Mouse (Mus musculus) heart, postnatal 4 days (tissue): ENCODE measurements at regions not wholly inside any gene's neighbourhood (a gene's known extent, or its start where the extent isn't known, plus 50 kb on each side); places are given as distances from the start of the nearest gene placed in this dataset.

Experiments used
- DNase-seq: peaks from one replicate; pipeline ENCODE4 v3.0.0; 2021

- DNase-seq: no peak
Measured at GRCm38 (mm10) chr12:65594075-65594474, 368.8 kb downstream of the Wdr20rt start.

DNA sequence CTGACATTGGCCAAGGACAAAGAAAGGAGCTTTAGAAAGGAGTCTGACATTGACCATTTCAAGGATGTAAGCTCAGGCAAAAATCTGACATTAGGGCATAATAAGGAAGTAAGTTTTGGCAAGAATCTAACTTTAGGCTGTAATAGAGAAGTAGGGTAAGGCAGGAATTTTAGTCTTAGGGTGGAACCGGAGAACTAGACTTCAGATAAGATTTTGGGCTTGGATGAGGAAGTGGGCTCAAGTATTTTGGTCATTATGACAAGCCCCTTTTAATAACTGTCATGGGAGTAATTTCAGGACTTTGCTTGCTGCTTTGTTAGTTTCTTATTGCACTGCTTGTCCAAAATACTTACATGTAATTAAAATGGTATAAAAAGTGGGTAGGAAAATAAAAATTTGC, 418.9 kb downstream of the Wdr20rt start:
- no peak for DNase-seq

DNA sequence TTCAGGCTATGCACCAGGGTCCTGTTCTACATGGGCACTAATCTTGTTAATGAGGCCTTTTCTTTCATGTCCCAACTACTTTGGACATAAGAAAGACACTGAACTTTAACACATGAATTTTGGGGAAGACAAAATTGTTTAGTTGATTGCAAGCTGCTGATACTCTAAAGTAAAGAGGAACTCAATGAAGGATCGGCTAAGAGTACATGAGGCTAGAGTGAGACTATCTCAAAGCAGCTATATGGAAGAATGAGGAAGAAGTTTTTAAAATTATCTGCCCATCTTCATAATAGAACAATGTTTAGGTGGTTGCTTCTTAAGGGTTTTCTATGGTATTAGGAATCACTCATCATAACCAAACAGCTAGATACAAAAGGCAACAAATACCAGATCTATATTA, 431.5 kb downstream of the Wdr20rt start:
- no peak for DNase-seq

DNA sequence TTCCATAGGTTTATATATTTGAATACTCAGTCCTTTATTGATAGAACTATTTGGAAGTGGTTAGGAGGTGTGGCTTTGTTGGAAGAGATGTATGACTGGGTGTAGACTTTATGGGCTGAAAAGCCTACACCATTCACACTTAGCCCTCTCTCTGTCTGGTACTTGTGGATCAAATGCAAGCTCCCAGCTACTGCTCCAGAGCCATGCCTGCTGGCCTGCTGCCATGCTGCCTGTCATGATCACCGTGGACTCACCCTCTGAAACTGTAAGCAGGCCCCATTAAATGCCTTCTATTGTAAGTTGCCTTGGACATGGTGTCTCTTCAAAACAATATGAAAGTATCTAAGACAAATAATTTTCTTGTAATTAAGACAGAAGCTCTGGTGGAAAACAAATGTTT, 446.4 kb downstream of the Wdr20rt start:
- DNase-seq: no peak

DNA sequence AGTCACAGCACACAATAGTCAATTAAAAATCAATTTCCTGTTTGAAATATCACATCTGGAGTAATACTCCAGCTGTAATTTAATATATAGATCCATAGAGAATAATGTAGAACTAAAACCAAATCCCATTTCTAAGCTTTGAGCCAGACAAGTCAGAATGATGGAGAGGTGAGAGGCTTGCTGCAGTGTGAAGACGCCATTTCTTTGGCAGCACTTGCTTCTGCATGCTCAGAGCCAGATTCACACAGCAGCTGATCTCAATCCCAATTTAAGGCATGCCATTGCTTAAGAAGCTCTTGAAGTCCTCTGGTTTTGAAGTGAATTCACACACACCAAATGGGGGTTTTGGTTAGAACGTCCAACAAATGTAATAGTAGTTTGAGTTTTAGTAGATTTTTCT, 447.9 kb downstream of the Wdr20rt start:
- DNase-seq: no peak

DNA sequence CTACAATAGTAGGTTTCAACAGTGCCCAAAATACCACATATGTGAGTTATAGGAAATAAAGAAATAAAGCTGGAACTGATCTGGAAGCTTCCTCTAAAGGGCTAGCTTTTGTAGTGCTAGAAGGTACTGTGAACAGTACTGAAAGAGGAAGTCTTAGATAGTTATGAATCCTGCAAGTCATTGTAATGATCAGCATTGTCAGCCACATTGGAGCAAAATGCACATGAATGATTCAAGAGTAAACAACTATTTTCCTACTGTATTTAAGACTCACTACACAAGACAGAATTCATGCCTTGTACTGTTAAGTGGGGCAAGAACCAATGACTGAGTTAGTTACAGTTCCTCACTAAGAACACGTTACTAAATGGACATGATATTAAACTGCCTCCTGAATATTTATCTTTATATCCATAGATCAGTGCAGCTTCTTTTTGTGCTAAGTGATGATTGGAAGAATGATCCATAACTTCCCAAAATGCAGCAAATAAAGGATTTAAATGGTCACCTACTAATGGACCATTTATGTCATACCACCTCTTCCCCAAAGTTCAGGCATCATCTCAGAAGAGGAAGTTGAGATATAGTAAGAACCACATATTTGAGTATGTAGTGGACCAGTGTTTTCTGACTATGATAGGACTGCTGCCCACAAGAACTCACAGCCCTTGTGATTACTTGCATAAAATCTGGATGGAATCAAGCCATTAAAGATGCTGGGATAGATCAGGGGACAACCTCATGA, 449.8 kb downstream of the Wdr20rt start:
- DNase-seq: no peak

- no peak for DNase-seq
Measured at GRCm38 (mm10) chr12:65680335-65680734, 455.0 kb downstream of the Wdr20rt start.

DNA sequence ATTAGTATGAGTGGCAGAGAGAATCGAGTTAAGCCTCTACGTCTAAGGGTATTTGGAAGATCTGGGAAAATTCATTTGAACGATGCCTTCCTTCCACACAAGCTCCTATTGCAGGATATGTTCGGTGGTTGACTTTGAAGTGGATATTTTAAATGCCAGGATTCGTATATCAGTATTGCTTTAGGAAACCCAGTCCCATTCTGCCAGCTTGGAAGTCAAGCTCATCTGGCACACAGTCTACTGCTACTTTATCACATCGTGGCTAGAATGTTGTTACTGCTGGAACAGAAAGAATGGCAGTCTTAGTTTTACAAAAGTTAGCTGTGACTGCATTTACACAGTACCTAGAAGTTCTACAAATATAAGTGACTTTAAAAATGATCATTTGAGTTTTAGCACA, 456.5 kb downstream of the Wdr20rt start:
- no peak for DNase-seq

DNA sequence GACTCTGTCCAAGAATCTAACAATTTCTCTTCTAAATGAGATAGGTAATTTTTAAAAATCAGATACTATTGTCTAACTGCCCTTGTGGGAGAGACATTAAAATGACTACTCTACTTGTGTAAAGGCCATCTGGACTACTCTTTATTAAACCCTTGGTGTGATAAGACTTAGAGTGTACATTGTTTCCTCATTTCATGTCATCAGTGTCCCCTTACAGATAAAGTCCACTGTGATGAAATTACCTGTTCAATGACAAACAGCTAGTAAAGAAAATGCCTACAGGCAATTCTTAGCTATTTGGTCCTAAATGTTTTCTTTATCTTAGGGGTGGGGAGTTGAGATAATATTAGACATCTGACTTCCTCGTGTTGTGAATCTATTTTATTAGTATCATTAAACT, 479.7 kb downstream of the Wdr20rt start:
- no peak for DNase-seq

GRCm38 (mm10) chr12:65712304-65712703, 487.0 kb downstream of the Wdr20rt start:
- no peak for DNase-seq
